Mouse (Mus musculus) intestine, embryonic 14.5 days (tissue): ENCODE measurements around the gene Ndufa7. TPM values are rescaled to one million over a fixed set of nuclear protein-coding genes. Genes with fewer than 3 reads are reported as not detected.
"Not testable (repeated sequence)": the region's sequence is repeated elsewhere in the genome, so short reads cannot be mapped to it uniquely, and the experiment has no call there.

ENCODE experiments used
- ATAC-seq: fragments of 200-750 bp; cut with Nextera tagmentation; replicated peaks from 2 replicates; pipeline ENCODE4 v1.8.0; 2017; ENCODE audit warnings: low read depth, moderate number of reproducible peaks, moderate TSS enrichment, moderate library complexity; ENCODE audit not compliant: low FRiP score, low TSS enrichment
- DNase-seq: peaks from one replicate; pipeline ENCODE4 v3.0.0-alpha.2; 2018; ENCODE audit warnings: low spot score
- H3K27ac ChIP-seq: fragments of 300-500 bp; sonication (generic); 2 replicates; pipeline ENCODE4 v1.5.1; 2014; ENCODE audit warnings: low read depth, mild to moderate bottlenecking, control low read depth
- H3K27me3 ChIP-seq: fragments of 300-500 bp; sonication (generic); replicated peaks from 2 replicates; pipeline ENCODE4 v1.6.1; 2014; ENCODE audit warnings: low read length, control low read depth; ENCODE audit not compliant: control insufficient read depth, insufficient read depth
- H3K36me3 ChIP-seq: fragments of 300-500 bp; sonication (generic); 2 replicates; pipeline ENCODE4 v1.6.1; 2014; ENCODE audit warnings: low read length, control low read depth; ENCODE audit not compliant: control insufficient read depth, insufficient read depth
- H3K4me1 ChIP-seq: fragments of 300-500 bp; sonication (generic); replicated peaks from 2 replicates; pipeline ENCODE4 v1.6.1; 2014; ENCODE audit warnings: low read length, control low read depth, mixed read lengths; ENCODE audit not compliant: control insufficient read depth, insufficient read depth
- H3K4me2 ChIP-seq: fragments of 300-500 bp; sonication (generic); 2 replicates; pipeline ENCODE4 v1.6.1; 2014; ENCODE audit warnings: low read length
- H3K4me3 ChIP-seq: fragments of 300-500 bp; sonication (generic); 2 replicates; pipeline ENCODE4 v1.5.1; 2014; ENCODE audit warnings: low read depth, low read length, control low read depth, mixed read lengths
- H3K9ac ChIP-seq: fragments of 300-500 bp; sonication (generic); 2 replicates; pipeline ENCODE4 v1.6.1; 2014; ENCODE audit warnings: mild to moderate bottlenecking, low read length
- H3K9me3 ChIP-seq: fragments of 300-500 bp; sonication (generic); 2 replicates; pipeline ENCODE4 v1.6.1; 2016; ENCODE audit warnings: low read length, control low read depth; ENCODE audit not compliant: control insufficient read depth
- WGBS: fragments of 180-500 bp; shearing (Covaris S2); extraction: QIAGEN DNeasy Blood & Tissue Kit; methylation state at CpG from one replicate; pipeline ENCODE4 v1.1.7; 2014; 5-methylcytosine and 5-hydroxymethylcytosine counted together
- polyA plus RNA-seq: library from polyadenylated mRNA; unstranded; fragments of >200 nt; fragmentation: Nextera tagmentation; extraction: Ambion mirVana; gene quantifications from 2 replicates; pipeline ENCODE4 v1.2.1, GENCODE M21; 2014

The Ndufa7 gene
- polyA plus RNA-seq, 1 experiment from 2014 or later, result 606 TPM

- Histone ChIP-seq H3K27me3 (no peaks in the 10 kb centered on the region), H3K9me3 (no peaks in the 10 kb centered on the region), H3K4me1 (peaks cover 10% of the 10 kb centered on the region), H3K4me2 (no peak overlapping the region), H3K36me3 (peaks cover 58% of the 10 kb centered on the region), H3K4me3 (no peak overlapping the region), H3K27ac (no peak overlapping the region), H3K9ac (no peak overlapping the region)
- no peak for ATAC-seq
- no peak for DNase-seq
- WGBS, result 90% methylated on average over 10 of the region's 10 CpGs
Measured at GRCm38 (mm10) chr17:33829561-33829960, 5.2 kb downstream of the Ndufa7 start.

- no peaks in the 10 kb centered on the region for H3K9me3 ChIP-seq
- ATAC-seq, result peak; percentile 91
- H3K4me1 ChIP-seq, result peaks cover 11% of the 10 kb centered on the region; the same call in 1 of the 2 replicates
- H3K36me3 ChIP-seq, result peaks cover 18% of the 10 kb centered on the region
- peak within 1 kb of the TSS; percentile 97 for H3K4me3 ChIP-seq
- peak within 1 kb of the TSS; percentile 65 for H3K9ac ChIP-seq
- no peak within 1 kb of the TSS for H3K27ac ChIP-seq
- H3K4me2 ChIP-seq, result peak within 1 kb of the TSS; percentile 93
- WGBS, result under 1% methylated on average over 45 of the region's 45 CpGs
- DNase-seq, result peak; percentile 95
- H3K27me3 ChIP-seq, result no peaks in the 10 kb centered on the region
Measured at GRCm38 (mm10) chr17:33842966-33843795, 18.8 kb downstream of the Ndufa7 start, which contains the start of gene Cd320. Gene Cd320, plus strand, starts transcription at chr17:33843091.

GRCm38 (mm10) chr17:33844196-33844595, 19.8 kb downstream of the Ndufa7 start:
- no peak overlapping the region for H3K27ac ChIP-seq
- H3K27me3 ChIP-seq, result no peaks in the 10 kb centered on the region
- WGBS, result 66% methylated on average over 1 of the region's 1 CpGs
- no peaks in the 10 kb centered on the region for H3K9me3 ChIP-seq
- no peak overlapping the region for H3K9ac ChIP-seq
- peaks cover 11% of the 10 kb centered on the region; the same call in 1 of the 2 replicates for H3K4me1 ChIP-seq
- DNase-seq (no peak), ATAC-seq (no peak)
- peaks cover 19% of the 10 kb centered on the region for H3K36me3 ChIP-seq
- H3K4me2 ChIP-seq, result peak overlapping the region; percentile 93
- H3K4me3 ChIP-seq, result no peak overlapping the region

GRCm38 (mm10) chr17:33848139-33848538, 23.8 kb downstream of the Ndufa7 start:
- H3K4me2 ChIP-seq, result no peak overlapping the region
- no peak for ATAC-seq
- no peaks in the 10 kb centered on the region for H3K9me3 ChIP-seq
- H3K27me3 ChIP-seq, result no peaks in the 10 kb centered on the region
- H3K27ac ChIP-seq, result no peak overlapping the region
- WGBS, result 82% methylated on average over 8 of the region's 8 CpGs
- H3K4me1 ChIP-seq, result peaks cover 11% of the 10 kb centered on the region; the same call in 1 of the 2 replicates
- no peak overlapping the region for H3K9ac ChIP-seq
- DNase-seq, result no peak
- no peak overlapping the region for H3K4me3 ChIP-seq
- H3K36me3 ChIP-seq, result peaks cover 24% of the 10 kb centered on the region

GRCm38 (mm10) chr17:33851331-33851730, 27.0 kb downstream of the Ndufa7 start:
- no peak overlapping the region for H3K4me2 ChIP-seq
- no peak overlapping the region for H3K4me3 ChIP-seq
- no peak for ATAC-seq
- no peaks in the 10 kb centered on the region for H3K9me3 ChIP-seq
- H3K36me3 ChIP-seq, result peaks cover 24% of the 10 kb centered on the region
- H3K27ac ChIP-seq, result no peak overlapping the region
- no peak for DNase-seq
- H3K27me3 ChIP-seq, result no peaks in the 10 kb centered on the region
- WGBS, result 52% methylated on average over 1 of the region's 1 CpGs
- H3K4me1 ChIP-seq, result no peaks in the 10 kb centered on the region
- no peak overlapping the region for H3K9ac ChIP-seq

GRCm38 (mm10) chr17:33857816-33858215, 33.4 kb downstream of the Ndufa7 start:
- no peaks in the 10 kb centered on the region for H3K27me3 ChIP-seq
- no peak for DNase-seq
- H3K4me2 ChIP-seq, result no peak overlapping the region
- H3K9ac ChIP-seq, result no peak overlapping the region
- ATAC-seq, result no peak
- WGBS, result 86% methylated on average over 4 of the region's 4 CpGs
- no peak overlapping the region for H3K27ac ChIP-seq
- no peaks in the 10 kb centered on the region for H3K36me3 ChIP-seq
- H3K9me3 ChIP-seq, result no peaks in the 10 kb centered on the region
- no peak overlapping the region for H3K4me3 ChIP-seq
- no peaks in the 10 kb centered on the region for H3K4me1 ChIP-seq

DNA sequence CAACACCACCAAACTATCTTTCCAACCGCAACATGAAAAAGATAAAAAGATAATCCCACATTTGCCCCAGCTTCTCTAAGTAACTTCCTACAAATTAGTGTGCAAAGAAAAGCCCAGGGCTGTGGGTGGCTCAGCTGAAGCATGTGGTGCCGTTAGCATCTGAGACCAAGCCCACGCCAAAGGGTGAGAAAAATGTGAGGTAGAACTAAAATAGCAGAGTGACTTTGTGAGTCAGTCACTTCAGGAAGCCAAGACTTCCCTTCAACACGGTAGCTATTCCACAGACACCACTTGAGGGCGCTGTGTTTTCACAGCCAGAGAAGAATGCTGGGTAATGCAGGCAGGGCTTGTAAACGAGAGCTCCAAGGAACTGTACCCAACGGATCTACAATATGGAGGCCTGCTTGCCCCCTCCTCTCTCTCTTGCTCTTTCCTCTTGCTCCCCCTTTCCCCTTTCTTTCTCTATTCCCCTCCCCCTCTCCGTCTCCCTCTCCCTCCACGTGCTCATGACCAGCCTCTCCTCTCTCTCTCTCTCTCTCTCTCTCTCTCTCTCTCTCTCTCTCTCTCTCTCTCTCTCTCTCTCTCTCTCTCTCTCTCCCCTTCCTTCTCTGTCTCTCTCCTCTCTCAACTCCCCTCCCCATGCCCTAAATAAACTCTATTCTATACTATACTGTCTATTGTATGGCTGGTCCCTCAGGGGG, 41.1 kb downstream of the Ndufa7 start:
- WGBS, result 38% methylated on average over 9 of the region's 9 CpGs
- Histone ChIP-seq H3K9me3 (no peaks in the 10 kb centered on the region), H3K36me3 (no peaks in the 10 kb centered on the region), H3K27me3 (no peaks in the 10 kb centered on the region), H3K4me2 (no peak overlapping the region), H3K27ac (no peak overlapping the region), H3K9ac (no peak overlapping the region), H3K4me1 (no peaks in the 10 kb centered on the region), H3K4me3 (no peak overlapping the region)
- ATAC-seq (no peak), DNase-seq (peak; percentile 58)

GRCm38 (mm10) chr17:33873537-33873936, 49.2 kb downstream of the Ndufa7 start, which contains the start of gene Gm7029:
Gene Gm7029, plus strand, starts transcription at chr17:33873837.
- H3K27me3 ChIP-seq, H3K4me2 ChIP-seq, ATAC-seq, H3K9me3 ChIP-seq, H3K4me1 ChIP-seq, H3K9ac ChIP-seq, H3K27ac ChIP-seq, DNase-seq, H3K4me3 ChIP-seq: not testable (repeated sequence)
- H3K36me3 ChIP-seq, result peaks cover 18% of the 10 kb centered on the region
- WGBS, result 79% methylated on average over 3 of the region's 12 CpGs
